Mouse (Mus musculus) hindbrain, postnatal 0 days (tissue): Measurements from ENCODE around the gene Tmem259. TPM values are rescaled to one million over a fixed set of nuclear protein-coding genes. Genes with fewer than 3 reads are reported as not detected.
A peak's percentile ranks its signal among the peaks of the same experiment; 100 is the strongest.

Experiments
- ATAC-seq: fragments of 200-750 bp; cut with Nextera tagmentation; 2 replicates; pipeline ENCODE4 v1.8.0; 2017; ENCODE audit warnings: mild to moderate bottlenecking, moderate TSS enrichment, moderate library complexity
- DNase-seq: peaks from one replicate; pipeline ENCODE4 v3.0.0-alpha.2; 2015; ENCODE audit warnings: low spot score
- H3K27ac ChIP-seq: fragments of 300-500 bp; sonication (generic); 2 replicates; pipeline ENCODE4 v1.5.1; 2014; ENCODE audit warnings: mild to moderate bottlenecking
- H3K27me3 ChIP-seq: fragments of 300-500 bp; sonication (generic); 2 replicates; pipeline ENCODE4 v1.6.1; 2014; ENCODE audit warnings: low read length, mixed read lengths; ENCODE audit not compliant: insufficient read depth
- H3K36me3 ChIP-seq: fragments of 300-500 bp; sonication (generic); 2 replicates; pipeline ENCODE4 v1.6.1; 2014; ENCODE audit warnings: low read length, mixed read lengths; ENCODE audit not compliant: insufficient read depth
- H3K4me1 ChIP-seq: fragments of 300-500 bp; sonication (generic); 2 replicates; pipeline ENCODE4 v1.6.1; 2014; ENCODE audit warnings: antibody characterized with exemption, low read length, mixed read lengths; ENCODE audit not compliant: insufficient read depth
- H3K4me2 ChIP-seq: fragments of 300-500 bp; sonication (generic); 2 replicates; pipeline ENCODE4 v1.6.1; 2014; ENCODE audit warnings: low read depth, mild to moderate bottlenecking, low read length, moderate library complexity, mixed read lengths
- H3K4me3 ChIP-seq: fragments of 300-500 bp; sonication (generic); 2 replicates; pipeline ENCODE4 v1.5.1; 2014; ENCODE audit warnings: low read length
- H3K9ac ChIP-seq: fragments of 300-500 bp; sonication (generic); replicated peaks from 2 replicates; pipeline ENCODE4 v1.6.1; 2014; ENCODE audit warnings: mild to moderate bottlenecking, low read length, moderate library complexity, mixed read lengths
- H3K9me3 ChIP-seq: fragments of 300-500 bp; sonication (generic); 2 replicates; pipeline ENCODE4 v1.6.1; 2016; ENCODE audit warnings: low read length, mixed read lengths
- CTCF ChIP-seq: IDR thresholded peaks from 2 replicates; pipeline ENCODE4 v1.5.1; 2016; ENCODE audit warnings: antibody characterized with exemption, control low read depth, low read depth
- whole genome bisulfite sequencing: fragments of 180-500 bp; shearing (Covaris S2); extraction: QIAGEN DNeasy Blood & Tissue Kit; methylation state at CpG from one replicate; pipeline ENCODE4 v1.1.7; 2014; 5-methylcytosine and 5-hydroxymethylcytosine counted together
- polyA plus RNA-seq: library from polyadenylated mRNA; unstranded; fragments of >200 nt; fragmentation: Nextera tagmentation; extraction: Ambion mirVana; gene quantifications from 2 replicates; pipeline ENCODE4 v1.2.1, GENCODE M21; 2015
- total RNA-seq: library from RNA; depleted of rRNA; stranded (reverse); fragments of >200 nt; gene quantifications from 2 replicates; pipeline ENCODE4 v1.2.3, GENCODE M21; 2014

The Tmem259 gene
- total and polyA plus RNA-seq, 2 experiments from 2014 or later = 25.6 to 179 TPM

DNA sequence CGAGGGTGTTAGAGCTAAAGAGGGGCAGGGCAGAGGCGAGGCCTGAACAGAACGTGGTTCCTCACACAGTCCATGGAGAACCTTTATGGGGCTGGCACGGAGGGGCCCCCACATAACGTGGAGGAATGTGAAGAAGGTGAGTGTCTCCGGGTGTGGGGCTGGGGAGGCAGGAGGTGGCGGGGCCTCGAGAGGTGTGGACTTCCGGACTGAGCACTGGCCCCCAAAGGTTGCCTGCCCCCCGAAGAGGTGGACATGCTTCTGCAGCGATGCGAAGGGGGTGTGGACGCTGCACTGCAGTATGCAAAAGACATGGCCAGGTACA, 37.2 kb upstream of the Tmem259 start:
- peaks cover 4% of the 10 kb centered on the region; the same call in 1 of the 2 replicates for H3K27me3 ChIP-seq
- DNase-seq = no peak
- ATAC-seq = no peak

DNA sequence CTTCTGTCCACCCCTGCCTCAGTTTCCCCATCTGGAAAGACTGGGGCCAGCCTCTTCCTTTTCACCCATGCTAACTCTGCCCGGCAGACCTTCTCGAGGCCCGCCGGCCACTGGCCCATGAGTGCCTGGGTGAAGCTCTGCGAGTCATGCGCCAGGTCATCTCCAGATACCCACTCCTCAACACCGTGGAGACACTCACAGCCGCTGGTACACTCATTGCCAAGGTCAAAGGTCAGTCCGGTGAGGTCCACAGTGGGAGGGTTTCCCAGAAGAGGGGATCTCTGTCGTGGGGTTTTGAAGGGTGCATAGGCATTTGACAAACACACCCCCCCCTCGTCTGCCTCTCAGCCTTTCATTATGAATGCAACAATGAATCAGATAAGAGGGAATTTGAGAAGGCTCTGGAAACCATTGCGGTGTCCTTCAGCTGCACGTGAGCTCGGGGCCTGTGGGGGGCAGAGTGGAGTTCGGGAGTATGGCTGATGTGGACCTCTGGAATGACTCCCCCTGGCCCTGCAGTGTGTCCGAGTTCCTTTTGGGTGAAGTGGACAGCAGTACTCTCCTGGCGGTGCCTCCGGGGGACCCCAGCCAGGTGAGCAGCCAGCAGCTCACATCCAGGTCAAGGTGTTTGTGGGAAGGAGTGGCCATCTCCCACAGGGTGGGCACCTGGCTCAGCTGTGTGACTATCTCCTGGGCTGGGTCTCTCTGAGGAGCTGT, 36.6 kb upstream of the Tmem259 start:
- WGBS = 88% methylated on average over 18 of the region's 18 CpGs
- Histone ChIP-seq H3K4me1 (no peaks in the 10 kb centered on the region), H3K27ac (no peak overlapping the region), H3K4me3 (no peak overlapping the region), H3K9me3 (no peaks in the 10 kb centered on the region), H3K36me3 (no peaks in the 10 kb centered on the region), H3K27me3 (peaks cover 4% of the 10 kb centered on the region; the same call in 1 of the 2 replicates), H3K9ac (no peak overlapping the region), H3K4me2 (no peak overlapping the region)
- DNase-seq (no peak), ATAC-seq (no peak)
- TF ChIP-seq CTCF = no peak

More for the DNA sequence above, 37.2 kb upstream of the Tmem259 start:
- Histone ChIP-seq H3K9me3 (no peaks in the 10 kb centered on the region), H3K4me2 (no peak overlapping the region), H3K36me3 (no peaks in the 10 kb centered on the region), H3K27ac (no peak overlapping the region), H3K4me1 (no peaks in the 10 kb centered on the region), H3K9ac (no peak overlapping the region), H3K4me3 (no peak overlapping the region)
- no peak for TF ChIP-seq CTCF
- 89% methylated on average over 13 of the region's 13 CpGs for WGBS

DNA sequence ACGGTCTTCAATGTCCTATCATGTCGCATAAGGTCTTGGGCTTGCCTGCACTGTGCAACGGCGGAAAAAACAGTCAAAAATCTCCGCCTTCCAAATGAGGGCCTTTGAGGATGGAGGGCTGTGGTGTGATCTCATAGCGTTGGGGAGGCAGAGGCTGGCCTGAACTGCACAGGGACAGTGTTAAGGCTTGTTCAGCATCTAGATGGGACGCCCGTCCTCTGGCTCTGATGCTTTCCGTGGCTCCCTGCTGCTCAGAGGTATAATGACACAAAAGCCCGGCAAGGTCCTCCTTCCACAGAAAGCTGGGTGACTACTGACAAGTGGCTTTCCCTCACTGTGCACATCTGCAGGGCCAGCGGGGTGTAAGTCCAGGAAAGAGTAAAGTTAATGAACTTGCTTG, 36.1 kb upstream of the Tmem259 start:
- WGBS = 26% methylated on average over 11 of the region's 11 CpGs
- H3K27ac ChIP-seq = no peak overlapping the region
- no peaks in the 10 kb centered on the region for H3K4me1 ChIP-seq
- no peaks in the 10 kb centered on the region for H3K9me3 ChIP-seq
- DNase-seq = no peak
- TF ChIP-seq CTCF = no peak
- peaks cover 4% of the 10 kb centered on the region; the same call in 1 of the 2 replicates for H3K27me3 ChIP-seq
- no peak overlapping the region for H3K4me3 ChIP-seq
- no peak overlapping the region for H3K9ac ChIP-seq
- no peak overlapping the region for H3K4me2 ChIP-seq
- no peaks in the 10 kb centered on the region for H3K36me3 ChIP-seq
- no peak for ATAC-seq

DNA sequence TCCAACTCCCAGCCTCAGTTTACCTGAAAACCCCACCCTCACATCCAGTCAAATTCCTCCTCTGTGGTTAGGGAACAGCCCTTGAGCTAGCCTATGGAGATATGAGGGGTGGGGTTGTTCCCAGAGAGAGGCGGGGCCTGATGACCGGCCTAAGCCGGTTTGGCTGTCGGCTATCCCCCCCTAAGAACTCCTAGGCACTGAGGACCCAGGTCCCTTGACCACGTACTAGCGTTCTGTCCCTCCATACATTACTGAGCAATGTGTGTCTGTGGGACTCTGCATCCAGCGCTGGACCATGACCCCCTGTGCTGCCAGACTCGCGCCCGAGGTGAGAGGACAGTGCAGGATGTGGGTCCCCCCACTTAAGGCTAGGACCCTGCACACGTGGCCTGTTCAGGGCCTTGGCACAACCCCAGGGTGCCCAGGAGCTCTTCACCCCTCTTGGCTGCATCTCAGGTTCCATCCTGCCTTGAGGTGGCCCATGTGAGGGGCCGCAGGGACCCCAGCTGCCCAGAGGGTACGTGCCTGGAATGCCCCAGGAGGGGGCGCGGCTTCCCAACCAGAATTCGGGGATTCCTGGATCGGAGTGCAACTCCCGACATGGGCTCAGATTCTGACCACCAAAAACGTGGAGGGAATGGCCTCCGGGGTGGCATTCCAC, 35.5 kb upstream of the Tmem259 start:
- Histone ChIP-seq H3K4me1 (no peaks in the 10 kb centered on the region), H3K27me3 (peaks cover 6% of the 10 kb centered on the region), H3K9ac (no peak overlapping the region), H3K27ac (no peak overlapping the region), H3K36me3 (no peaks in the 10 kb centered on the region), H3K9me3 (no peaks in the 10 kb centered on the region), H3K4me3 (no peak overlapping the region), H3K4me2 (no peak overlapping the region)
- ATAC-seq (peak; percentile 18; the same call in 1 of the 2 replicates), DNase-seq (no peak)
- no peak for TF ChIP-seq CTCF
- WGBS = 8% methylated on average over 20 of the region's 20 CpGs

DNA sequence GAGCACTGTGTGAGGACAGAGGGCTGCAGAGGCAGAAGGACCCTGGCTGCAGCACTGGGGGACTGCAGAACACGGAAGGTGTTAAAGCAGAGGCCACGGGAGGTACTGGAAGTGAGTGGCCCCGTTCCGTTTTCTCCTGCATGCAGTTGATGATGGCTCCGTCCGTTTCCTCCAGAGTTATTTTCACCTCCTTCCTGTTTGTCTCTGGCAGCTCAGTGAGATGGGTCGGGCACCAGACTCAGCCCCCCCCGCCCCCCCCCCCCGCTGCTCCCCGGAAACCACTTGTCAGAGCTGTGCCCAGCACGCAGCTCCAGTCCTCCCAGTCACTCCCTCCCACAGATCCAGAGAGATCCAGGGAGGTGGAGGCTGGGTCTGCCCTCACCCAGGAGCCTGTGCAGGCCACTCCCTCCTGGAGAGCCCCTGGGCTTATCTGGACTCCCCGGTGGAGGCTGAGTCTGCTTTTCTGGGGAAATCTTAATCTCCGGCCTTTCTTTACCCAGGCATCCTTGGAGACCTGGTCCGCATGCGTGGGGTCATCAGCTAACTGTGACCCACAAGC, 34.7 kb upstream of the Tmem259 start:
- Histone ChIP-seq H3K4me3 (no peak overlapping the region), H3K4me1 (no peaks in the 10 kb centered on the region), H3K36me3 (no peaks in the 10 kb centered on the region), H3K27ac (no peak overlapping the region), H3K4me2 (no peak overlapping the region), H3K27me3 (peaks cover 10% of the 10 kb centered on the region), H3K9ac (no peak overlapping the region), H3K9me3 (no peaks in the 10 kb centered on the region)
- 12% methylated on average over 14 of the region's 15 CpGs for WGBS
- 0 out of 2 replicates have a peak, but pooled peaks have one; percentile 3 for TF ChIP-seq CTCF
- no peak for DNase-seq
- no peak for ATAC-seq

DNA sequence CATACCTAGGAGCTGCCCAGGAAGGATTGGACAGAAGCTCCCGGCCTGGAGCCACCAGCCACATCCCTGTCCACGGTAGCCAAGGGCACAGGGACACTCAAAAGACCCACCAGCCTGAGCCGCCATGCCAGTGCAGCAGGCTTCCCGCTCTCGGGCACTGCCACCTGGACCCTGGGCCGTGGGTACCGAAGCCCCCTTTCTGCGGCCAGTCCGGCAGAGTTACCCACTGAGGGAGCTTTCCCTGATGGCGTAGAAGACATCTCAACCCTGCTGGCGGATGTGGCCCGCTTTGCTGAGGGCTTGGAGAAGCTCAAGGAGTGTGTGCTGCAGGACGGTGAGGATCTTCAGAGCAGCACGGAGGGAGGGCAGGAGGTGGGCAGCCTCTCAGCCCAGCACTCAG, 33.6 kb upstream of the Tmem259 start:
- H3K4me2 ChIP-seq = no peak overlapping the region
- H3K9ac ChIP-seq = no peak overlapping the region
- no peak for TF ChIP-seq CTCF
- DNase-seq (no peak), ATAC-seq (no peak)
- no peak overlapping the region for H3K27ac ChIP-seq
- no peaks in the 10 kb centered on the region for H3K4me1 ChIP-seq
- no peaks in the 10 kb centered on the region for H3K9me3 ChIP-seq
- peaks cover 16% of the 10 kb centered on the region for H3K27me3 ChIP-seq
- H3K4me3 ChIP-seq = no peak overlapping the region
- no peaks in the 10 kb centered on the region for H3K36me3 ChIP-seq
- 77% methylated on average over 14 of the region's 14 CpGs for WGBS

DNA sequence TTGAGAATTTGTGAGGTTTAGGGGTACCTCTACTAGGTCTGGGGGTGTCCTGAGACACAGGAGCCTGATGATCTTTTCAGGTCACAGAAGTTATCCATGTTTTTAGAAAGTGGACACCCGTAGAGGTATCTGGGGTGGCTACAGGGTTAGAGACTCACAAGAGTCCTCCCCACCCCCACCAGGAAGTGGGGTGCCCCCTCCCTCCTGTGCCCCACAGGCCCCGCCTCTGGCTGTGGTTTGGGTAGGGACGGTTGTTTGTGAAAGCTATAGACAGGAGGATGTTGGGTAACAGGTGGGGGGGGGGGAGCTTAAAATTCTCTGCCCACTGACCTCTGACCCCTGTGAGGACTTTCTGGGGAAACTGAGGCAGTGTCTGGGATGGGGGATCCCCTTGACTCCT, 33.2 kb upstream of the Tmem259 start:
- H3K9me3 ChIP-seq = no peaks in the 10 kb centered on the region
- no peak overlapping the region for H3K4me3 ChIP-seq
- 68% methylated on average over 3 of the region's 3 CpGs for WGBS
- no peaks in the 10 kb centered on the region for H3K4me1 ChIP-seq
- no peak overlapping the region for H3K4me2 ChIP-seq
- H3K27me3 ChIP-seq = peaks cover 16% of the 10 kb centered on the region
- H3K27ac ChIP-seq = no peak overlapping the region
- H3K9ac ChIP-seq = no peak overlapping the region
- ATAC-seq (no peak), DNase-seq (no peak)
- no peak for TF ChIP-seq CTCF
- no peaks in the 10 kb centered on the region for H3K36me3 ChIP-seq
